Mouse (Mus musculus) thymus, postnatal 36 days (tissue): ENCODE measurements around the gene Rcl1.

Experiments
- DNase-seq, 2 experiments: peaks; one replicate each; pipeline ENCODE4 v3.0.0; 2022; ENCODE audit warnings: mixed read lengths in 2 of 2

Rcl1 gene

DNA sequence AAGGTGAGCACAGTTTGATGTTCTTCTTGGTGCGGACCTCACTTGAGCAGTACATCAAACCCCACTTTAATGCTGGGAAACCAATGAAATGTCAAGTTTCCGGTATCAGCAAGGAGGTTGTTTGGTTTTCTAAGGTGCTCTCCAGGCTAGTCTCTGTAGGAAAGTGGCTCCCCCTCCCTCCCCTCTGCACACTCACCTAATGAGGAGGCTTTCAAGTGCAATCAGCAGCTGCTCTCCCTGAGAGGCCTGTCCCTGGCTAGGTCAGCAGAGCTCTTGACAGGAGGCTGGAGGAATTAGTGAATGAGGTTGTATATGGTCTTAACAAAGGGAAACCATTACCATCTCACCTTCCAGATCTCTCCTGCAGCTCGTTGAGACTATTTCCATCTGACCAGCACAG, 54.4 kb downstream of the Rcl1 start:
- no peak for DNase-seq

DNA sequence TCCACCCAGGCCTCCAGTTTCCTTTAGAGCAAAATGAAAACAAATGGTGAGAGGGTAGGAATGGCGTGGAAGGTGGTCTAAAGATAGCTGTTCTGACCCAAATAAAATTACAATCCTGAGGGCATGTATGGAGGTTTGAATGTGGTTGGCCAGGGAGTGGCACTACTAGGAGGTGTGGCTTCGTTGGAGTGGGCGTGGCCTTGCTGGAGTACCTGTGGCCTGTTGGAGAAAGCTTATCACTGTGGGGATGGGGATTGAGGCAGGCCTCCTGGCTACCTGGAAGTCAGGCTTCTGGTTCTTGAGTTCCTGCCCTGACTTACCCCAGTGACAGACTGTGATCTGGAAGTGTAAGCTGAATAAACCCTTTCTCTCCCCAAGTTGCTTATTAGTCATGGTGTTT, 55.2 kb downstream of the Rcl1 start:
- no peak for DNase-seq

DNA sequence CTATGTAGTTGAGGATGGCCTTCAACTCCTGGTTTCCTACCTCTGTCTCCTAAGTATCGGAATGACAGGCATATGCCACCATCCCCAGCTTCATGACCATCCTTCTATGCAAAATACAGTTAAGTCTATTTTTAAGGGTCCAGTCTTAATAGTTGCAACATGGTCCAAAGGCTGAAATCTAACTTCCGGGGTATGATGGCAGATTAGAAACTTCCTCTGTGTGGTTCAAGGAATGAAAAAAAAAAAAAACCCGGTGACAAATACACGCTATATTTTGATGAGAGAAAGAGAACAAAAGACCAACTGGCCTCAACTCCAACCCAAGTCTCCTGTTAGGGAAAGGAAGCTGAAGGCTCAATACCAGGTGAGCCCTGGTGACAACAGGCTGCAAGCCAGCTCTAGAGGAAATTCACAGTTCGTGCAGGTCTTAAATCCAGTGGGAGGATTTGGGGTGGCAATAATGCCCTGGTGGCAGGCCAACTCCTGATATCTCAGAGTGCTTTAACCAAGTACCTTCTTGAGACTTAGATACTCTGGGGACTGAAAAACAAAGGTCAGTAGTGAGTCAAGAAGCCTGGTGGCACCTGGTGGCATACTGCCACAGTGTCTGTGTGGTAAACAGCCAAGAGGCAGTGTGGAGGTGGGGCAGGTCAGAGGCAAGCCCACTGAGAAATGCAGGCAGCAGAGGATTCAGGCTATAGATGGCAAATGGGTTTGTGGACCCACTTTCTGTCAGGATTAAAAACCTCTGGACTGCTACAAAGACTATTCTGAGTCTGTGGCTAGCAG, 56.7 kb downstream of the Rcl1 start:
- no peak for DNase-seq

DNA sequence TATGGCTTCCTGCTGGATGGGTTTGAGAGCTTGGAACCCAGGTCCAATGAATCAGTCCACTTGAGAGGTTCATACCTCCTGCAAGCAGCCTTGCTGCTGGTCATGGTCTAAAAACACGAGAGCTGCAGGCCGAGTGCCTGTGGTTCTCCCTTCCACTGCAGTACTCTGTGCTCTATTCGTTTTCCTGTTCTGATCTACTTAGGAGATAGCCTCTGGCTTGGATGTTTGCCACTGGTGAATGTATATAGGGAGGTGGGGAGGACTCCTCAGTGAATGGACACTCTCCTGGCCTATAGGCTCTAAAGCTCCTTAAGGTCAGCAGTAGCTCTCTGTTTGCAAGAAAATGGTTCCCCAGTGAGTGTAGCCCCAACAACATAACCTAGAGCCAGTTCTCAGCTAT, 57.3 kb downstream of the Rcl1 start:
- DNase-seq = no peak

DNA sequence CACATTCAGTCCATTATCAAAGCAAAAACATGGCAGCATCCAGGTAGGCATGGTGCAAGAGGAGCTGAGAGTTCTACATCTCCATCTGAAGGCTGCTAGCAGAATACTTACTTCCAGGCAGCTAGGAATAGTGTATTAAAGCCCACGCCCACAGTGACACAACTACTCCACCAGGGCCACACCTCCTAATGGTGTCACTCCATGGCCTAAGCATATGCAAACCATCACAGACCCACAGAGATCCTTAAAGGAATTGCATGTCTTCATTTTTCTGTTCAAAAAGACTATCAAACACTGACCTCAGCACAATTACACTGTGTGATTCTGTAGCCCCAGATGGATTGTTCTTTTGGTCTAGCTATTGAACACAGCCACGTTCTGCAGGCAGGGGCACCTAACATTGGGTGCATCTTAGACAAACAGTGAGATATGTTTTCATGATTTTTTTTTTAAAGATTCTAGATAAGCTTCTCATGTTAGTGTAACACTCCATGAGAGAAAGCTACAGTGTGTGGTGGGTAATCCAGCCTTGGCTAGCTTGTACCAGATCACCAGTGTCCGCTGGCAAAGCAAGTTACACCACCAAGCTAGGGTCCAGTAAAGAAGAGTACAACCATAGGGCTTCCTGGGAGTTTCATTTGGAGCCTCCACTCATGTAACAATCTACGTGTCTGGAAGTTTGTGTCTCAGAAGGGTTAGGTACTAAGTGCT, 62.8 kb downstream of the Rcl1 start:
- DNase-seq = no peak

DNA sequence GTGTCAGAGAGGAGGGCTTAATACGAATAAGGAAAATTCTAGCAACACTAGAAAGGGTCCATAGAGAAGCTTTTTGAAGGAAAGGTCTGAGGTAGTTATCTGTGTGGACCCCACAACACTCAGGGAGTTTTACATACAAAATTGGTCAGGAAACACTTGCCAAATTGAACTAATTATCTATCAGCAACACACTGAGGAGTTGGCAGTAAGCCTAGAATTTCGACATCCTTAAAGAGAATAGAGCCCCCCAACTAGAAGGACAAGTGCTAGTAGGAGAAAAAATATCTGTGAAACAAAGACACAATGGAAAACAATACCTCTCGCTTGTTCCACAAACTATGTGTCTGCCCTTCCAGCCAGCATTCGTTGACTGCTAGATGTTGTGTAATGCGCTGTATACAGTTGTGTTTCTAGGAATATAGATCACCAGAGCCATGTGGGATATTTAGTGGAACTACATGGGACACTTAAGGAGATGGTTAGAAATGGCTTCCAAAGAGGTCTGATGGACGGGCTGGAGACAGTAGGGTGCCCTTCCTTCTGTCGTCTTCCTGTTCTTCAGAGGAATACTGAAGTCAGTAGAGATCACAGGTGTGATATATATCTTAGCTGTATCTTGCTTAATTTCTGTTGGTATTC, 63.5 kb downstream of the Rcl1 start:
- DNase-seq = no peak

DNA sequence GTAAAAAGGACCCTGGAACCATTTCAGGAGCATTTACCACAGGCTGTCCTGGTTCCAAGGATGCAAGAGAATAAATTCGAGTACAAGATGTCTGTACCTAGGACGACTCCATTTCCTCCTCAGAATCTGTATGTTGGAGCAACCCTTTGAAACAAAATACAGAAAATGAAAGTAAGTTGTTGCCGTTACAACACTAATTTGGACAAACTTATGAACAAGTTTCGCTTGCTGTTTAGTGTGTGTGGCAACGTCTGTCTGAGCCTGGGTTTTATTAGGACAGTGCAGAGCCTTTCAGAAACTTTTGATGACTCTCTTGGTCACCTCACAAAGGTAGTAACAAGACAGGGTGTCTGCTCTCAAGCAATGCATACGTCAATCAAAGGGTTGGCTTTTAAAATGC, 66.8 kb downstream of the Rcl1 start:
- no peak for DNase-seq

DNA sequence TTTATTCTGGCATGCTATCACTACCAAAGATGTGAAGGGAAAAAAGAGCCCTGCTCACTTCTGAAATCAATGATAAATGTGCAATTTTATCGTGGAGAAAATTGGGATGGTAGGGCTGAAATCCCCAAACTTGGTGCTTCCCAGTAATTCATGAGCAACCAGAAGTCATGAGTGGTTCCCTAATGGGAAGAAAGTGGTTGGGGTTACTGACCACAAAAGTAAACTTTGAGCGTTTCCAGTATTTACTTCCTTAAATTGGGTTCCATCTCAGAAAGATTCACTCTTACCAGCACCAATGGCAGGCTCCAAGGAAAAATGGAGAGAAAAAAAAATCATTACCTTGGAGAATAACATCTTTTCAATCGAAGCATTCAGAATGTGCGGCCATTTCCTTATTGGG, 79.2 kb downstream of the Rcl1 start:
- no peak for DNase-seq

DNA sequence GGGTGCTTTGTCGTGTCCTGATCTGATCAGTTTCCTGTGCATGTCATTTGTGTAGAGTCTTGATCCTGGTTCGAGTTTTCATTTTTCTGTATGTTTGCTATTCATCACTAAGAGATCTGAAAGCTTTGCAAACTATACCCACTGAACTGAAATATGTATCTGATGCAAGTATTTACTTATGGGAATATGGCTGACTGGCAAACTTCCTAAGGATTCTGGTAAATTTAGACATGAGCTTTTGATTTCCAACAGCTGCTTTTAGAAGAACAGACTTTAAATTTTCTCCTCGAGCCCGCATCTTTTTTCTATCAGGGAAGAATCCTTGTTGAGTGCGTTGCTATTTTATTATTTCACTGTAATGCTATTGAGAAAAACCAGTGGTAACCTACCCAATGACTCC, 81.0 kb downstream of the Rcl1 start:
- DNase-seq = no peak

DNA sequence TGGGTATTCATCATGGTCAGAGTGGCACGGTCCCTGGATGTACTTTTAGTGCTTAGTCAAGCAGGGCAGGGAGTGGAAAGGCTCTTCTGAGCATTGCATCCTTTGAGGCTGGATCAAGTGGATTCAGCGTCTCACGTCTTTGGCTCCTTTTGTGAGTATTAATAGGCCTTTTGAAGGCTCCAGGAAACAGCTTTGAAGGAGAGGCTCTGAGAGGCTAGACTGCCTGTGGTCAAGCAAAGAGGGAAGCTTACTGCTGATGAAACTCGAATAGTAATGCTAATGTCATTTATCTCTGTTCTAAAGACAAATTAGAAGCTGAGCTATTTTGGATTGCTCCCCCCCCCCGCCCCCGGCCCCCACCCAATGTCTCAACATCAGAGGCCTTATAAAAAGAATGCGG, 83.9 kb downstream of the Rcl1 start:
- no peak for DNase-seq

DNA sequence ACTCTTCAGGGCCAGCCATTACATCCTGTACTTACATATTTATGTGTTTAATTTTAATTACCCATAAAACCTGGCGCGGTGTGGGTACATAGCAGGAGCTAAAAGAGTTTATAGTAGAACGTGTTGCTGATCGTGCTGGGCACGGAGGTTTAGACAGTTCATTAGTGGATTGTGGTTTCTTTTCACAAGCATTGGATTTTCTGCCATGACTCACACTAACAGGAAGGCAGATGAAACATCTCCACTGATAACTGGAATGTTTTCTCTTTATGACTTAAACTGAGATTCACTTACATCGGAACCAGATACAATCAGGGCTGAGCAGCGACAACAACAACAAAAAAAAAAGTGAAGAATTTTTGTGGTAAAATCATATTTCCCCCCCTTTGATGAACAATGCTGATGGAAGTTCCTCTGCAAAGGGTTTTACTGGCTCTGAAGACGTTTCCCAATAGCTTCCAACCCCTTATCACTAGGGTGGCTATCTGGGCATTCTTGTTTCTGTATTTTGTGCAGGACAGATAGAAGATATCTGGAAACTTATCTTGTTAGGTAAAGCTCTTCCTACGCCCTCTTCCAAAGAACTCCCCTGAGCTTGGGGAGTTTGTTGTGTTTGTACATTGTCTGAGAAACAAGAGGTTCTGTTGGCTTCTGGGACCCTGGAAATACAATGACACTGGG, 84.5 kb downstream of the Rcl1 start:
- DNase-seq = no peak

DNA sequence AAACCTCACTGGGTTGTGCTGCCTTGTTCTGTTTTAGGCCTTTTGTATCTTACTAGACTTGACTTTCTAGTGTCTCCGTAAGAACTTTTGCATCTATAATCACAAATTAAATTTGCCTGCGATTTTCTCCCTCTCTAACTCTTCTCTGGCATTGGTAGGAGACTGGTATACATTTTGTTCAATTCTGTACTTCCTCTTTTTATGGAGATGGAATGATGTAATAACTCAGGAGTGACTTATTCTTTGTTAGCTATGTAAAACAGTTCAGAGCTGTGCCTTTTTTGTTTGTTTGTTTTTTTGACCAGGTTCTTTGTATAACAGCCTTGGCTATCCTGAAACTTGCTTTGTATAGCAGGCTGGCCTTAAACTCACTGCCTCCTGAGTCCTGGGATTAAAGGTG, 87.7 kb downstream of the Rcl1 start:
- no peak for DNase-seq
